Mouse (Mus musculus) neutrophil, adult 59 days (primary cell): ENCODE measurements around the gene Olfr854. TPM values are rescaled to one million over a fixed set of nuclear protein-coding genes. Genes with fewer than 3 reads are reported as not detected.

Source experiments
- total RNA-seq, 2 experiments: library from RNA; stranded (reverse); gene quantifications; 1 replicate in 1 of 2; 2 replicates in 1 of 2; pipeline ENCODE4 v1.2.4; 2023

Olfr854 gene
- total RNA-seq = not detected

DNA sequence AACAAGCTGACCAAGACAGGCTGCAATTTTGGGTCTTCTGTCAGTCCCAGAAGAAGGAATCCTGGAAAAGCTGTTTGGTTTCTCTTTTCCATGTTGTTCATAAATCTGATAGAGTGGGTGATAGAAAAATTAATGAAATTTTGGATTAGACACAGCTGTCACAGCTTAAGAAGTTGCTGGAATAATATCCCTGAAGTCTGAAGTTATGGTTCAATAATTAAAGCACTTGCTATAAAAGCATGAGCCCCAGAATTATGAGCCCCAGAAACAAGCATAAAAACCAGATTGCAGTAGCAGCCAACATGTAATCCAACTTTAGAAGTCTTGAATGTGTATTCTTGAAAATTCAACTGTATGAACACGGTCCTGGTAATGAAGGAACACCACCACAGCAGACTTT is at the start of gene Olfr854:
Gene Olfr854, minus strand, starts transcription at position 101 of the 400 bp plus-strand sequence.

DNA sequence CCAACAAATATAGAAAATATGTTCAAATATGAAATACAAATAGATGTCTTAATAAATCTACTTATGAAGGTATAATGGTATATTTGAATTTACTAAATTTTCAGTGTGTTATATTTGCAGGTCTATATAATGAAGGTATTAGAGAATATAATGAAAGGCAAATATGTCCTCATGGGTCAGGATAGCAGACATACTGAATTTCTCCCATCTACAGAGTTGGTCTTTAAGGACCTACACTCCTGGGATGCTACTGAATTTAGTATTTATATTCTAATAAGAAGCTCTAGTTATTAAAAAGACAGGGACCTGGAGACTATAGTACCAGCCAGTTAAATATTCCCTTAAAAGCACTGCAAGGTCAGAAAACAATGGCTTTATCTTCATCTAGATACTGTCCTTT is 15.1 kb upstream of the Olfr854 start, which contains the start of gene Olfr855:
Gene Olfr855, plus strand, starts transcription at position 301 of the 400 bp plus-strand sequence.

DNA sequence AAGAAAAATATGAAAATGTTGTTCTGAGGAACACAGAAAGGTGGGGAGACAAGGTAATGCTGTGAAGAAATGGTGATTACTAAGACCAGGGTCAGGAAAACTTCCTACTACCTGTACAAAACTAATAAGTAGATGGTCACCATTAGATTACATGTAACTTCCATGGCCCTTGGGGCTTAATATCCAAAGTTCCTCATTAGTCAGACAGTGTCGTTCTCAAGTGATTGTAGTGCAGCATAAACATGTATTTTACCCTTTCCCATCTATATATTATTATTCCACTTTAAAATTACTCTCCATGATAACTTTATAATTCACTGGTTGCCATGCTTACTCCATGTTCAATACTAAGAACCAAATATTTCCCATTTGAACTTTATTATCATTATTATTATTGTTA is 26.2 kb downstream of the Olfr854 start, which contains the start of gene Olfr853:
Gene Olfr853, minus strand, starts transcription at position 101 of the 400 bp plus-strand sequence.

Other genes starting within 250 kb of the Olfr854 start
- gene Olfr845, start 230.9 kb downstream of the Olfr854 start, total RNA-seq = not detected
- gene Olfr846, start 203.4 kb downstream of the Olfr854 start, total RNA-seq = not detected
- not detected for gene Olfr847, start 188.7 kb downstream of the Olfr854 start, total RNA-seq
- not detected for gene Olfr849, start 127.1 kb downstream of the Olfr854 start, total RNA-seq
- gene Olfr850, start 89.1 kb downstream of the Olfr854 start, total RNA-seq = not detected
- not detected for gene Olfr851, start 74.1 kb downstream of the Olfr854 start, total RNA-seq
- gene Olfr853, start 26.3 kb downstream of the Olfr854 start, total RNA-seq = not detected
- not detected for gene Olfr855, start 15.2 kb upstream of the Olfr854 start, total RNA-seq
- gene Zfp317, start 54.7 kb upstream of the Olfr854 start, total RNA-seq = 1 to 10 TPM; 6.8 to 7.1 TPM
- not detected for gene Olfr857, start 142.1 kb upstream of the Olfr854 start, total RNA-seq
- not detected for gene Olfr58, start 212.9 kb upstream of the Olfr854 start, total RNA-seq
- gene Olfr859, start 237.5 kb upstream of the Olfr854 start, total RNA-seq = not detected